Mouse (Mus musculus) heart, postnatal 0 days (tissue): ENCODE data around the gene 1190005I06Rik. TPM values are rescaled to one million over a fixed set of nuclear protein-coding genes. Genes with fewer than 3 reads are reported as not detected.

Experiments used
- ATAC-seq: fragments of 200-750 bp; cut with Nextera tagmentation; 2 replicates; pipeline ENCODE4 v1.8.0; 2017; ENCODE audit warnings: low read depth, moderate number of reproducible peaks, moderate library complexity; ENCODE audit not compliant: insufficient read depth
- DNase-seq: peaks from one replicate; pipeline ENCODE4 v3.0.0-alpha.2; 2016; ENCODE audit warnings: low spot score
- H3K27ac ChIP-seq: fragments of 300-500 bp; sonication (generic); 2 replicates; pipeline ENCODE4 v1.5.1; 2014; ENCODE audit warnings: low read depth, mild to moderate bottlenecking
- H3K27me3 ChIP-seq: fragments of 300-500 bp; sonication (generic); 2 replicates; pipeline ENCODE4 v1.6.1; 2014; ENCODE audit warnings: low read length, mixed read lengths; ENCODE audit not compliant: control insufficient read depth, insufficient read depth
- H3K36me3 ChIP-seq: fragments of 300-500 bp; sonication (generic); replicated peaks from 2 replicates; pipeline ENCODE4 v1.6.1; 2014; ENCODE audit warnings: low read length, mixed read lengths; ENCODE audit not compliant: control insufficient read depth, insufficient read depth
- H3K4me1 ChIP-seq: fragments of 300-500 bp; sonication (generic); 2 replicates; pipeline ENCODE4 v1.6.1; 2014; ENCODE audit warnings: antibody characterized with exemption; ENCODE audit not compliant: control insufficient read depth, insufficient read depth
- H3K4me2 ChIP-seq: fragments of 300-500 bp; sonication (generic); 2 replicates; pipeline ENCODE4 v1.6.1; 2014; ENCODE audit warnings: low read depth, mild to moderate bottlenecking, low read length, moderate library complexity
- H3K4me3 ChIP-seq: fragments of 300-500 bp; sonication (generic); 2 replicates; pipeline ENCODE4 v1.5.1; 2014; ENCODE audit warnings: low read depth, low read length
- H3K9ac ChIP-seq: fragments of 300-500 bp; sonication (generic); replicated peaks from 2 replicates; pipeline ENCODE4 v1.6.1; 2014; ENCODE audit warnings: low read depth, low read length, mixed read lengths
- H3K9me3 ChIP-seq: fragments of 300-500 bp; sonication (generic); replicated peaks from 2 replicates; pipeline ENCODE4 v1.6.1; 2016; ENCODE audit warnings: low read length; ENCODE audit not compliant: control insufficient read depth
- CTCF ChIP-seq: IDR thresholded peaks from 2 replicates; pipeline ENCODE4 v1.5.1; 2016; ENCODE audit warnings: antibody characterized with exemption, control low read depth, low read depth
- EP300 ChIP-seq: IDR thresholded peaks from 2 replicates; pipeline ENCODE4 v1.6.1; 2016; ENCODE audit warnings: antibody characterized with exemption, low read depth
- WGBS: fragments of 180-500 bp; shearing (Covaris S2); extraction: QIAGEN DNeasy Blood & Tissue Kit; methylation state at CpG from one replicate; pipeline ENCODE4 v1.1.7; 2014; 5-methylcytosine and 5-hydroxymethylcytosine counted together
- polyA plus RNA-seq: library from polyadenylated mRNA; unstranded; fragments of >200 nt; fragmentation: Nextera tagmentation; extraction: Ambion mirVana; gene quantifications from 2 replicates; pipeline ENCODE4 v1.2.1, GENCODE M21; 2015
- total RNA-seq: library from RNA; depleted of rRNA; stranded (reverse); fragments of >200 nt; gene quantifications from 2 replicates; pipeline ENCODE4 v1.2.3, GENCODE M21; 2014; ENCODE audit warnings: low replicate concordance

The 1190005I06Rik gene
- total and polyA plus RNA-seq, 2 experiments from 2014 or later: 0.80 to 9.3 TPM

- ATAC-seq (no peak), DNase-seq (no peak)
- Histone ChIP-seq H3K27ac (no peak overlapping the region), H3K9ac (no peak overlapping the region), H3K27me3 (no peaks in the 10 kb centered on the region), H3K4me2 (no peak overlapping the region), H3K36me3 (peaks cover 64% of the 10 kb centered on the region), H3K4me1 (peaks cover 18% of the 10 kb centered on the region), H3K9me3 (no peaks in the 10 kb centered on the region), H3K4me3 (no peak overlapping the region)
- TF ChIP-seq EP300 (no peak), CTCF (no peak)
- WGBS: 84% methylated on average over 7 of the region's 7 CpGs
Observed at GRCm38 (mm10) chr8:120673298-120673697, 25.9 kb upstream of the 1190005I06Rik start.

- no peak for ATAC-seq
- DNase-seq: no peak
- no peak overlapping the region for H3K4me3 ChIP-seq
- H3K9me3 ChIP-seq: no peaks in the 10 kb centered on the region
- H3K27me3 ChIP-seq: no peaks in the 10 kb centered on the region
- peaks cover 18% of the 10 kb centered on the region for H3K4me1 ChIP-seq
- H3K4me2 ChIP-seq: no peak overlapping the region
- H3K36me3 ChIP-seq: peaks cover 64% of the 10 kb centered on the region
- H3K9ac ChIP-seq: no peak overlapping the region
- no peak overlapping the region for H3K27ac ChIP-seq
- 84% methylated on average over 16 of the region's 16 CpGs for WGBS
- TF ChIP-seq EP300 (no peak), CTCF (no peak)
Observed at GRCm38 (mm10) chr8:120672626-120673229, 25.3 kb upstream of the 1190005I06Rik start.

- Histone ChIP-seq H3K4me3 (no peak overlapping the region), H3K4me2 (no peak overlapping the region), H3K36me3 (peaks cover 56% of the 10 kb centered on the region), H3K27me3 (no peaks in the 10 kb centered on the region), H3K9ac (no peak overlapping the region), H3K27ac (no peak overlapping the region), H3K4me1 (peaks cover 21% of the 10 kb centered on the region), H3K9me3 (no peaks in the 10 kb centered on the region)
- ATAC-seq (no peak), DNase-seq (no peak)
- WGBS: 73% methylated on average over 6 of the region's 6 CpGs
- TF ChIP-seq CTCF: no peak
- TF ChIP-seq EP300: no peak
Observed at GRCm38 (mm10) chr8:120671775-120672174, 24.3 kb upstream of the 1190005I06Rik start.

- ATAC-seq (peak; percentile 50), DNase-seq (no peak)
- Histone ChIP-seq H3K36me3 (peaks cover 43% of the 10 kb centered on the region), H3K4me1 (peaks cover 28% of the 10 kb centered on the region), H3K4me2 (peak within 1 kb of the TSS; percentile 88), H3K9ac (peak within 1 kb of the TSS; percentile 99), H3K4me3 (peak within 1 kb of the TSS; percentile 87), H3K27me3 (no peaks in the 10 kb centered on the region), H3K9me3 (no peaks in the 10 kb centered on the region), H3K27ac (peak within 1 kb of the TSS; percentile 98)
- TF ChIP-seq EP300 (no peak), CTCF (no peak)
- WGBS: under 1% methylated on average over 44 of the region's 51 CpGs
Observed at GRCm38 (mm10) chr8:120668374-120668905, 21.0 kb upstream of the 1190005I06Rik start, which contains the start of gene Emc8. Gene Emc8 (minus strand): TSS chr8:120668573.

- ATAC-seq: peak; percentile 96
- Histone ChIP-seq H3K9ac (peak within 1 kb of the TSS; percentile 99), H3K9me3 (no peaks in the 10 kb centered on the region), H3K36me3 (peaks cover 36% of the 10 kb centered on the region), H3K4me2 (peak within 1 kb of the TSS; percentile 88), H3K4me3 (peak within 1 kb of the TSS; percentile 87), H3K27me3 (no peaks in the 10 kb centered on the region), H3K4me1 (peaks cover 28% of the 10 kb centered on the region), H3K27ac (peak within 1 kb of the TSS; percentile 98)
- no peak for TF ChIP-seq CTCF
- TF ChIP-seq EP300: no peak
- WGBS: 0% methylated on average over 72 of the region's 105 CpGs
- DNase-seq: peak; percentile 95
Observed at GRCm38 (mm10) chr8:120667561-120668373, 20.3 kb upstream of the 1190005I06Rik start, which contains the start of the genes Gm27021 and Cox4i1. Gene Gm27021 (minus strand): TSS chr8:120668079. Gene Cox4i1 (plus strand): TSS chr8:120668222.
